Mouse (Mus musculus) gastrocnemius, adult 2 months (tissue): Measurements from ENCODE around the gene Bcas3. TPM values are rescaled to one million over a fixed set of nuclear protein-coding genes. Genes with fewer than 3 reads are reported as not detected.

Experiments used
- DNase-seq: peaks from one replicate; pipeline ENCODE4 v3.0.0; 2022
- H3K27ac ChIP-seq: fragments of 200-600 bp; 2 replicates; pipeline ENCODE4 v1.8.1; 2022; ENCODE audit warnings: mild to moderate bottlenecking
- H3K4me3 ChIP-seq: fragments of 200-600 bp; 2 replicates; pipeline ENCODE4 v1.8.1; 2022; ENCODE audit warnings: mild to moderate bottlenecking, moderate library complexity
- CTCF ChIP-seq: fragments of 200-600 bp; IDR thresholded peaks from 2 replicates; pipeline ENCODE4 v1.8.1; 2022; ENCODE audit warnings: antibody characterized with exemption, mild to moderate bottlenecking, moderate library complexity
- intact Hi-C: fragments of 180-260 bp; cut with DNase I; formaldehyde crosslinking; loops from one replicate; pipeline ENCODE4 v1.15.1; 2025
- total RNA-seq, 2 experiments: library from RNA; stranded (reverse); gene quantifications; 2 replicates each; pipeline ENCODE4 v1.2.3; 2021

The Bcas3 gene
- total RNA-seq, 2 experiments from 2014 or later = 39.6 to 46.6 TPM

- Histone ChIP-seq H3K27ac (no peak overlapping the region), H3K4me3 (no peak overlapping the region)
- DNase-seq = peak; percentile 36
- TF ChIP-seq CTCF = no peak
- intact Hi-C loops = no loop called here
These were observed 423.9 kb downstream of the Bcas3 start for GRCm38 (mm10) chr11:85776861-85777360.

DNA sequence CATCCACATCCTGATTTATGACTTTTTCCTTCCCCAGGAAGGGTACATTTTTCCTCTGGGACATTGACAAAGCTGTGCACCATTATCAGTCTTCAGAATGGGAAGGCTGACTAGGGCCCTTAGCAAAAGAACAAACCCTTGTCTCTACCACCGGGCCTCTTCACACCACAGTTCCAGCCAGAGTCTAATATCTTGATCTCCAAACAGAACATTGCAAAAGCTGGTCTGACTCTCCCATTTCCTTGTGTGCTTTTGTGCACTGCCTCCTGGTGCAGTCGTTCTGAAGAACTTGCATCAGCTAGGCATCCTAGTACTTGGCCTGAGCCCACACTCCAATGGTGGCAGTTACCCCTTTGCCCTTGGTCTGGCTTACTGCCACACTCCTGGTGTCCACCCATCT is 425.0 kb downstream of the Bcas3 start:
- DNase-seq = no peak
- intact Hi-C loops = no loop called here
- H3K27ac ChIP-seq = no peak overlapping the region
- TF ChIP-seq CTCF = no peak
- H3K4me3 ChIP-seq = no peak overlapping the region

GRCm38 (mm10) chr11:85780303-85780702 is 427.3 kb downstream of the Bcas3 start:
- Histone ChIP-seq H3K4me3 (no peak overlapping the region), H3K27ac (no peak overlapping the region)
- no peak for DNase-seq
- TF ChIP-seq CTCF = no peak
- intact Hi-C loops = no loop called here

DNA sequence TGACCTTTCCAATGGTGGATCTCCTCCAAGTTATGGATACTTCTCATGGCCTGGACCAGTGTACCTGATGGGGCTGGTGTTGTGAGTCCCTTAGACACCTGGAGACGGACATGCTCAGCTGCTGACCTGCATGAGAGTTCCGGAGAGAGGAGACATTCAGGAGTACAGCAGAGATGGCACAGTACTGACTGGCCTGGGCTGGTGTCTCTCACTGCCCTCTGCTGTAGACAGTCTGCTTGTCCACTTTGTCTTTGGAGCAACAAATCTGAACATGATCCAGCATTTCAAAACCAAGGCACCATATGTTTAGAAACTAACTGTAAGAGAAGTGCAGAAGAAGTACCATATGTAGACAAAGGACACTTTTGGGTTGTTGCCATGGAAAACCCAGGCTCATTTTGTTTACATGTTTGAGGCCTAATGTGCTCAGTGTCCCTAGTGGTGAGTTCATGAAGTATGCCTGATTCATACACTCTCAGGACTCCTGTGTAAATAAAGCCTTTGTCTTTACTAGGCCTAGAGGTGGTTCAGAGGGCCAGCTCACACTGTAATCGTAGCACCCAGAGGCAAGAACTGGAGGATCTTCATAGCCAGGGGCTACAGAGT is 433.2 kb downstream of the Bcas3 start:
- Histone ChIP-seq H3K4me3 (no peak overlapping the region), H3K27ac (no peak overlapping the region)
- intact Hi-C loops = no loop called here
- DNase-seq = no peak
- peak; percentile 42 for TF ChIP-seq CTCF

DNA sequence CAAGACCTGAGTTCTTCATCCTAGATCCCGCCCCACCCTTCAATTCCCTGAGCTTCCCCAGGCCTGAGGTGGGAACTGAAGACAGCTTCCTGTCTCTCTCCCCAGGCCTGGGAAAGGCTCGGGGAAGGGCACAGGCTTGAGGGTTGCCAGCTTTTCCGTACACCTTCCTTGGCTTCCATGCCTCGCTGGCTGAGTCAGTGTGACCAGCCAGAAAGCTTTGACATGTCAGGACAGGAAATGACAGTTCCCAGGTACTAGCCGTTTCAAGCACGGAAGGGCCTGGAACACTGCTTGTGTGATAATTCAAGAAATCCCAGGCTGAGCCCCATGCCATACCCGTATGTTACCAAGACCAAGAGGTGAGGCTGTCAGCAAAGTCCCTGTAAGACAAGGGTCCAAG is 436.8 kb downstream of the Bcas3 start:
- no peak overlapping the region for H3K27ac ChIP-seq
- intact Hi-C loops = no loop called here
- TF ChIP-seq CTCF = no peak

GRCm38 (mm10) chr11:85790267-85790666 is 437.3 kb downstream of the Bcas3 start:
- intact Hi-C loops = no loop called here
- Histone ChIP-seq H3K27ac (no peak overlapping the region), H3K4me3 (no peak overlapping the region)
- DNase-seq = no peak
- TF ChIP-seq CTCF = no peak

More for the DNA sequence above, 436.8 kb downstream of the Bcas3 start:
- no peak overlapping the region for H3K4me3 ChIP-seq
- DNase-seq = no peak

GRCm38 (mm10) chr11:85791212-85791611 is 438.2 kb downstream of the Bcas3 start:
- Histone ChIP-seq H3K4me3 (no peak overlapping the region), H3K27ac (no peak overlapping the region)
- TF ChIP-seq CTCF = no peak
- no peak for DNase-seq
- intact Hi-C loops = no loop called here

GRCm38 (mm10) chr11:85792534-85793215 is 439.7 kb downstream of the Bcas3 start:
- intact Hi-C loops = no loop called here
- DNase-seq = no peak
- no peak overlapping the region for H3K4me3 ChIP-seq
- TF ChIP-seq CTCF = no peak
- H3K27ac ChIP-seq = no peak overlapping the region

DNA sequence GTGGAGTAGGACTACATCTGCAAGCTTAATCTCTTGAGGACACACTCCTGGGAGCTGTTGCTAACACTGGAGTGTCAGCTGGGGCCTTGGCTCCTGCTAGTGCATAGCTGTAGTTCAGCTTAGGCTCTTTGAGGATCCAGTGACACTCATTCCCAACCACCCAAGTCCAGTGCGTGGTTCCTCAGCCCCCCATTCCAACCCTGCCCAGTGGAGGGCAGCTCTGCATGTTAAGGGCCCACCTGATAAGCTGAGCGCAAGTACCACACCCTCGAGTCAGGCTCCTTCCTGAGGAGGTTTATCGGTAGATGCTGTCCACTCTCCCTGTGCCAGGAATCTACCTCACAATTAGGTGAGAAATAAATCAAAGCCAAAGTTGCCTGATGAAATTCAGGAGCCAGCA is 446.5 kb downstream of the Bcas3 start:
- Histone ChIP-seq H3K27ac (no peak overlapping the region), H3K4me3 (no peak overlapping the region)
- intact Hi-C loops = no loop called here
- no peak for TF ChIP-seq CTCF
- DNase-seq = no peak

- DNase-seq = no peak
- Histone ChIP-seq H3K4me3 (no peak overlapping the region), H3K27ac (no peak overlapping the region)
- intact Hi-C loops = no loop called here
- no peak for TF ChIP-seq CTCF
These were observed 446.9 kb downstream of the Bcas3 start for GRCm38 (mm10) chr11:85799856-85800255.

GRCm38 (mm10) chr11:85800380-85800779 is 447.4 kb downstream of the Bcas3 start:
- H3K27ac ChIP-seq = no peak overlapping the region
- no peak for TF ChIP-seq CTCF
- intact Hi-C loops = no loop called here
- H3K4me3 ChIP-seq = no peak overlapping the region
- no peak for DNase-seq

DNA sequence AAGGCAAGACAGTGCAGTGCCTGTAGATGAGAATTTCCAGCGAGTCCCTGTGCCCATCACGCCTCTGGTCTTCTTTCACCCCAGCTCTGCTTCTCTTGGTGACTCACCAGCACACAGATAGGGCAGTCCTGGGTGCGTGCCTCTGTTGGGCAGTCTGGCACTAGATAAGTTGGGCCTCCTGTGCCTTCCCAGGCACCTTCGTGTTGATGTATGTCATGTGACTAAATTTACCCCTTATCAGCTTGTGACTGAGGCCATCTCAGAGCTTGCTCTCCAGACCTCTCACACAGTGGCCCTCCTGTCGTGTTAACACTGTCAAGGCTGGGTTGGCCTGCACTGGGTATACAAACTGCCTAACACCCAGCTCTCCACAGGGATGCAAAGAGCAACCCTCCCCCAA is 451.1 kb downstream of the Bcas3 start:
- no peak for TF ChIP-seq CTCF
- no peak overlapping the region for H3K27ac ChIP-seq

GRCm38 (mm10) chr11:85805779-85806178 is 452.8 kb downstream of the Bcas3 start:
- TF ChIP-seq CTCF = no peak
- Histone ChIP-seq H3K27ac (no peak overlapping the region), H3K4me3 (no peak overlapping the region)
- intact Hi-C loops = no loop called here
- no peak for DNase-seq

More for the DNA sequence above, 451.1 kb downstream of the Bcas3 start:
- DNase-seq = no peak
- intact Hi-C loops = no loop called here
- no peak overlapping the region for H3K4me3 ChIP-seq

GRCm38 (mm10) chr11:85807353-85807752 is 454.4 kb downstream of the Bcas3 start:
- no peak for TF ChIP-seq CTCF
- no peak overlapping the region for H3K27ac ChIP-seq
- intact Hi-C loops = no loop called here
- no peak overlapping the region for H3K4me3 ChIP-seq
- DNase-seq = no peak
